9 mouse cellular contexts compared by ENCODE assay signal in the genomic region with DNA sequence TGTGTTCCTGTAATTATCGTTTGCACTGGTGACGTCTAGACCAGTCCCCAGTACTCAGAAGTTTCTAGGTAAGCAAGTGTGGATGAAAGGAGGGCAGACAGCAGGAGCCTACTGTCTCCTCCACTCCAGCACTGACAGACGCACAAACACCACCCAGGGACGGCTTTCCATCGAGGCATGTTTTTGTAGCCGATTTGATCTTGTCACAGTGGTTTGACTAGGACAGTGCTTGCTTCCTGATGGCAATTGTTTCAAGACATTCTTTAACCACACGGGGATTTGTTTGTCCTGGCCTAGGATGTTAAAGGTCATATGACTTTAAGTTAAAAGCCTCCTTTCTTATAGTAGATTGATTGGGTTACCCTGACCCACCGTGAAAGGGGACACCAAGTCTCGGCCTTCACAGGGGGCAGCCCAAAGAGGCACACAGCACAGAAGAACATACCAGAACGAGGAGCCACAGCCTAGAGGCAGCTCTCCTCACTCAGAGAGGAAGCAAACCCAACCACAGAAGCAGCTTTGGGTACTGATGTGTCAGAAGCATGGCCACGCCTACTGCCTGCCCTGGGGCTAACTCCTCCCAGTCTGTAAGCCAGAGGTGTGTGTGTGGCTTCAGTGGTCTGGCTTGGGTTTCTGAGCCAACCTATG. TPM values are rescaled to one million over a fixed set of nuclear protein-coding genes. Genes with fewer than 3 reads are reported as not detected.
DNase-seq lines count a peak whose midpoint lies in the region; ATAC-seq and TF ChIP-seq lines count a peak whose summit lies in the region.
"Had no signal": no experiment of that assay in that cellular context is flagged by ENCODE, and none has a peak within 500 bp of the region (broad histone marks: within the 10 kb centered on the region; RNA-seq: fewer than 3 reads in every experiment).

No protein-coding gene starts in this region.

- H3K4me1 ChIP-seq in heart, embryonic 11.5 days (ENCODE audit: control insufficient read depth, insufficient read depth, low read length), result peaks cover 10% of the 10 kb centered on the region
- H3K4me1 ChIP-seq in lung, postnatal 0 days (ENCODE audit: insufficient read depth, low read depth, low read length), result no peaks in the 10 kb centered on the region
- H3K4me1 ChIP-seq in forebrain, embryonic 15.5 days, result peaks cover 26% of the 10 kb centered on the region

- no peak overlapping the region for H3K27ac ChIP-seq in heart, embryonic 11.5 days (ENCODE audit: low read depth, low read length)
- no peak overlapping the region for H3K27ac ChIP-seq in lung, postnatal 0 days (ENCODE audit: low read length)
- H3K27ac ChIP-seq in forebrain, embryonic 15.5 days (replicated peaks), result no peak overlapping the region
- H3K27ac ChIP-seq: limb, embryonic 13.5 days had no signal

- no peaks in the 10 kb centered on the region for H3K27me3 ChIP-seq in heart, embryonic 11.5 days (ENCODE audit: control insufficient read depth, insufficient read depth, low read length)
- H3K27me3 ChIP-seq in lung, postnatal 0 days (replicated peaks; ENCODE audit: insufficient read depth, low read length), result no peaks in the 10 kb centered on the region
- no peaks in the 10 kb centered on the region for H3K27me3 ChIP-seq in forebrain, embryonic 15.5 days
- H3K27me3 ChIP-seq: limb, embryonic 13.5 days had no signal

- no peak for DNase-seq in heart, postnatal 14 days
- DNase-seq in lung, postnatal 0 days (ENCODE audit: low spot score), result peak; percentile 57
- peak; percentile 89 for DNase-seq in thymus, postnatal 0 days (ENCODE audit: low spot score)
- no peak for DNase-seq in cerebellum, postnatal 14 days
- DNase-seq in adrenal gland, postnatal 25 days, result no peak

- no peak for TF ChIP-seq EP300 in lung, postnatal 0 days (IDR thresholded peaks at IDR 0.05)

- H3K9me3 ChIP-seq in heart, embryonic 11.5 days (replicated peaks; ENCODE audit: control insufficient read depth, low read length), result no peaks in the 10 kb centered on the region
- no peaks in the 10 kb centered on the region for H3K9me3 ChIP-seq in lung, postnatal 0 days (ENCODE audit: low read length)
- no peaks in the 10 kb centered on the region for H3K9me3 ChIP-seq in forebrain, embryonic 15.5 days
- H3K9me3 ChIP-seq: limb, embryonic 13.5 days had no signal

- ATAC-seq in heart, embryonic 11.5 days (replicated peaks; ENCODE audit: insufficient number of reproducible peaks, low FRiP score, low TSS enrichment), result peak; percentile 47; the same call in 1 of the 2 replicates
- ATAC-seq in erythroblast, adult 5-6 weeks (replicated peaks; ENCODE audit: low FRiP score, poor library complexity, severe bottlenecking), result peak; percentile 91
- peak; percentile 68 for ATAC-seq in lung, postnatal 0 days
- no peak for ATAC-seq in forebrain, embryonic 15.5 days (replicated peaks)

- WGBS in heart, embryonic 11.5 days (ENCODE audit: insufficient replicate concordance), result 35% methylated on average over 11 of the region's 11 CpGs
- 23% methylated on average over 11 of the region's 11 CpGs for WGBS in lung, postnatal 0 days
- WGBS in forebrain, embryonic 15.5 days, result 69% methylated on average over 11 of the region's 11 CpGs

- intact Hi-C loops in heart, postnatal 14 days (cut with DNase I), result no loop called here

- H3K4me2 ChIP-seq in heart, embryonic 11.5 days, result no peak overlapping the region
- no peak overlapping the region for H3K4me2 ChIP-seq in lung, postnatal 0 days (replicated peaks; ENCODE audit: low read depth, low read length)
- no peak overlapping the region for H3K4me2 ChIP-seq in forebrain, embryonic 15.5 days (replicated peaks)
- H3K4me2 ChIP-seq: limb, embryonic 13.5 days had no signal

- H3K36me3 ChIP-seq in heart, embryonic 11.5 days (ENCODE audit: control insufficient read depth, insufficient read depth, low read length), result no peaks in the 10 kb centered on the region
- H3K36me3 ChIP-seq in lung, postnatal 0 days (ENCODE audit: insufficient read depth, low read length), result no peaks in the 10 kb centered on the region
- no peaks in the 10 kb centered on the region for H3K36me3 ChIP-seq in forebrain, embryonic 15.5 days

- no peak for TF ChIP-seq CTCF in lung, postnatal 0 days (IDR thresholded peaks at IDR 0.05)

- no peak overlapping the region for H3K4me3 ChIP-seq in heart, embryonic 11.5 days (ENCODE audit: low read depth, low read length)
- H3K4me3 ChIP-seq in lung, postnatal 0 days (ENCODE audit: low read depth, low read length), result no peak overlapping the region
- H3K4me3 ChIP-seq in forebrain, embryonic 15.5 days, result no peak overlapping the region
- H3K4me3 ChIP-seq: limb, embryonic 13.5 days had no signal

- H3K9ac ChIP-seq in heart, embryonic 11.5 days (ENCODE audit: low read depth, low read length), result no peak overlapping the region
- no peak overlapping the region for H3K9ac ChIP-seq in lung, postnatal 0 days (replicated peaks; ENCODE audit: low read depth)
- H3K9ac ChIP-seq in forebrain, embryonic 15.5 days (replicated peaks), result no peak overlapping the region
- H3K9ac ChIP-seq: limb, embryonic 13.5 days had no signal

RNA-seq across cellular contexts. Expression of a gene that starts 51.7 kb away (rescaled TPM):
- 2.1 and 2.2 TPM in 2 replicates for polyA plus RNA-seq in heart, embryonic 11.5 days (2014; fragmentation: Nextera tagmentation; extraction: Ambion mirVana)
- 10 to 100 TPM in 1 of 2 experiments, 1 to 10 TPM in 1; 10.0 to 11.5 TPM for total RNA-seq in heart, postnatal 14 days (2021)
- 0.38 and 1.5 TPM in 2 replicates for total RNA-seq in erythroblast, adult 5-6 weeks (2015; ENCODE audit: low replicate concordance)
- total RNA-seq in erythroblast, adult 5-6 weeks (2017; ENCODE audit: low replicate concordance), result 0.60 and 0.98 TPM in 2 replicates
- 2.1 and 2.2 TPM in 2 replicates for polyA plus RNA-seq in lung, postnatal 0 days (2015; fragmentation: Nextera tagmentation; extraction: Ambion mirVana)
- polyA plus RNA-seq in thymus, postnatal 0 days (2015; fragmentation: Nextera tagmentation; extraction: Ambion mirVana), result 2.9 and 3.6 TPM in 2 replicates
- polyA plus RNA-seq in forebrain, embryonic 15.5 days (2015; fragmentation: Nextera tagmentation; extraction: Ambion mirVana), result 5.8 and 7.2 TPM in 2 replicates
- 6.9 and 8.7 TPM in 2 replicates for total RNA-seq in adrenal gland, postnatal 25 days (2021)

Comparison
In these comparisons a context has a peak if more than half of its experiments do, and no peak if none do; other contexts are left out.
1. DNase-seq: peak in lung, postnatal 0 days (single experiment) and thymus, postnatal 0 days (single experiment); none in heart, postnatal 14 days (0 of 2), cerebellum, postnatal 14 days (0 of 2) and adrenal gland, postnatal 25 days (single experiment).